Mouse (Mus musculus): ENCODE data around the gene Nanos2. TPM values are rescaled to one million over a fixed set of nuclear protein-coding genes. Genes with fewer than 3 reads are reported as not detected.

Nanos2 gene
- polyA plus RNA-seq, 1 experiment from 2014 or later, result not detected

- TF ChIP-seq CTCF (IDR thresholded peaks at IDR 0.05; ENCODE audit: low read depth), result no peak
- Histone ChIP-seq H3K4me3 (ENCODE audit: low read depth, low read length) (peak within 1 kb of the TSS; percentile 52), H3K9me3 (ENCODE audit: low read depth, low read length) (no peaks in the 10 kb centered on the region), H3K27ac (ENCODE audit: low read depth) (no peak within 1 kb of the TSS; the same call in 1 of the 2 replicates), H3K4me2 (peak within 1 kb of the TSS; percentile 72), H3K36me3 (ENCODE audit: insufficient read depth) (no peaks in the 10 kb centered on the region), H3K4me1 (ENCODE audit: insufficient read depth) (no peaks in the 10 kb centered on the region), H3K9ac (peak within 1 kb of the TSS; percentile 57), H3K27me3 (ENCODE audit: insufficient read depth, low read length) (peaks cover 19% of the 10 kb centered on the region)
- ATAC-seq (ENCODE audit: insufficient read depth) (peak; percentile 94), DNase-seq (peak; percentile 100)
- WGBS, result under 1% methylated on average over 37 of the region's 37 CpGs
Observed at GRCm38 (mm10) chr7:18990601-18991295, 3.5 kb downstream of the Nanos2 start, which contains the start of gene Mypop. Gene Mypop, plus strand, starts transcription at chr7:18991245.

GRCm38 (mm10) chr7:18991660-18992293 is 4.6 kb downstream of the Nanos2 start:
- H3K4me1 ChIP-seq (ENCODE audit: insufficient read depth), result no peaks in the 10 kb centered on the region
- under 1% methylated on average over 59 of the region's 59 CpGs for WGBS
- H3K27ac ChIP-seq (ENCODE audit: low read depth), result no peak overlapping the region
- TF ChIP-seq CTCF (IDR thresholded peaks at IDR 0.05; ENCODE audit: low read depth), result no peak
- DNase-seq (peak; percentile 24), ATAC-seq (ENCODE audit: insufficient read depth) (peak; percentile 12; the same call in 1 of the 2 replicates)
- H3K27me3 ChIP-seq (ENCODE audit: insufficient read depth, low read length), result peaks cover 19% of the 10 kb centered on the region
- H3K36me3 ChIP-seq (ENCODE audit: insufficient read depth), result peaks cover 4% of the 10 kb centered on the region; the same call in 1 of the 2 replicates
- peak overlapping the region; percentile 72 for H3K4me2 ChIP-seq
- H3K9me3 ChIP-seq (ENCODE audit: low read depth, low read length), result no peaks in the 10 kb centered on the region
- H3K9ac ChIP-seq, result peak overlapping the region; percentile 57
- peak overlapping the region; percentile 52 for H3K4me3 ChIP-seq (ENCODE audit: low read depth, low read length)

- Histone ChIP-seq H3K9me3 (ENCODE audit: low read depth, low read length) (no peaks in the 10 kb centered on the region), H3K27ac (ENCODE audit: low read depth) (no peak overlapping the region), H3K4me1 (ENCODE audit: insufficient read depth) (no peaks in the 10 kb centered on the region), H3K36me3 (ENCODE audit: insufficient read depth) (peaks cover 4% of the 10 kb centered on the region; the same call in 1 of the 2 replicates), H3K4me2 (peak overlapping the region; percentile 72), H3K27me3 (ENCODE audit: insufficient read depth, low read length) (peaks cover 19% of the 10 kb centered on the region), H3K4me3 (ENCODE audit: low read depth, low read length) (peak overlapping the region; percentile 52), H3K9ac (peak overlapping the region; percentile 57)
- WGBS, result 2% methylated on average over 31 of the region's 31 CpGs
- TF ChIP-seq CTCF (IDR thresholded peaks at IDR 0.05; ENCODE audit: low read depth), result no peak
- no peak for ATAC-seq (ENCODE audit: insufficient read depth)
- peak; percentile 36 for DNase-seq
Observed at GRCm38 (mm10) chr7:18992294-18992675, 5.1 kb downstream of the Nanos2 start.

- TF ChIP-seq CTCF (IDR thresholded peaks at IDR 0.05; ENCODE audit: low read depth), result no peak
- H3K27me3 ChIP-seq (ENCODE audit: insufficient read depth, low read length), result peaks cover 19% of the 10 kb centered on the region
- H3K9me3 ChIP-seq (ENCODE audit: low read depth, low read length), result no peaks in the 10 kb centered on the region
- 86% methylated on average over 5 of the region's 5 CpGs for WGBS
- no peak overlapping the region; the same call in 1 of the 2 replicates for H3K9ac ChIP-seq
- H3K27ac ChIP-seq (ENCODE audit: low read depth), result no peak overlapping the region
- peaks cover 4% of the 10 kb centered on the region; the same call in 1 of the 2 replicates for H3K36me3 ChIP-seq (ENCODE audit: insufficient read depth)
- H3K4me1 ChIP-seq (ENCODE audit: insufficient read depth), result no peaks in the 10 kb centered on the region
- ATAC-seq (ENCODE audit: insufficient read depth) (no peak), DNase-seq (no peak)
- peak overlapping the region; percentile 52 for H3K4me3 ChIP-seq (ENCODE audit: low read depth, low read length)
- peak overlapping the region; percentile 72 for H3K4me2 ChIP-seq
Observed at GRCm38 (mm10) chr7:18993036-18993435, 5.8 kb downstream of the Nanos2 start.

GRCm38 (mm10) chr7:18998835-18999234 is 11.6 kb downstream of the Nanos2 start:
- DNase-seq, result peak; percentile 29
- WGBS, result 35% methylated on average over 9 of the region's 9 CpGs
- no peaks in the 10 kb centered on the region for H3K27me3 ChIP-seq (ENCODE audit: insufficient read depth, low read length)

GRCm38 (mm10) chr7:19000421-19000820 is 13.2 kb downstream of the Nanos2 start:
- DNase-seq (no peak), ATAC-seq (ENCODE audit: insufficient read depth) (no peak)
- WGBS, result 52% methylated on average over 10 of the region's 10 CpGs
- Histone ChIP-seq H3K4me3 (ENCODE audit: low read depth, low read length) (peak overlapping the region; percentile 36), H3K9me3 (ENCODE audit: low read depth, low read length) (no peaks in the 10 kb centered on the region), H3K27me3 (ENCODE audit: insufficient read depth, low read length) (no peaks in the 10 kb centered on the region), H3K36me3 (ENCODE audit: insufficient read depth) (peaks cover 10% of the 10 kb centered on the region), H3K4me1 (ENCODE audit: insufficient read depth) (peaks cover 10% of the 10 kb centered on the region), H3K27ac (ENCODE audit: low read depth) (no peak overlapping the region), H3K9ac (peak overlapping the region; percentile 46), H3K4me2 (peak overlapping the region; percentile 61)
- TF ChIP-seq CTCF (IDR thresholded peaks at IDR 0.05; ENCODE audit: low read depth), result no peak

More at GRCm38 (mm10) chr7:18998835-18999234, 11.6 kb downstream of the Nanos2 start:
- Histone ChIP-seq H3K4me1 (ENCODE audit: insufficient read depth) (peaks cover 6% of the 10 kb centered on the region; the same call in 1 of the 2 replicates), H3K36me3 (ENCODE audit: insufficient read depth) (peaks cover 4% of the 10 kb centered on the region; the same call in 1 of the 2 replicates), H3K9me3 (ENCODE audit: low read depth, low read length) (no peaks in the 10 kb centered on the region), H3K9ac (no peak overlapping the region), H3K4me3 (ENCODE audit: low read depth, low read length) (no peak overlapping the region), H3K4me2 (no peak overlapping the region), H3K27ac (ENCODE audit: low read depth) (no peak overlapping the region)
- no peak for ATAC-seq (ENCODE audit: insufficient read depth)
- TF ChIP-seq CTCF (IDR thresholded peaks at IDR 0.05; ENCODE audit: low read depth), result peak; percentile 27
